Mouse (Mus musculus) forebrain, postnatal 0 days (tissue): ENCODE data around the gene Pgm3. TPM values are rescaled to one million over a fixed set of nuclear protein-coding genes. Genes with fewer than 3 reads are reported as not detected.

ENCODE experiments used
- ATAC-seq: fragments of 200-750 bp; cut with Nextera tagmentation; 2 replicates; pipeline ENCODE4 v1.8.0; 2017; ENCODE audit warnings: mild to moderate bottlenecking, moderate library complexity
- DNase-seq: peaks from one replicate; pipeline ENCODE4 v3.0.0-alpha.2; 2015
- H3K27ac ChIP-seq: fragments of 300-500 bp; sonication (generic); 2 replicates; pipeline ENCODE4 v1.5.1; 2014; ENCODE audit warnings: low read depth, mild to moderate bottlenecking, antibody characterized with exemption, low read length, moderate library complexity, mixed read lengths
- H3K27me3 ChIP-seq: fragments of 300-500 bp; sonication (generic); 2 replicates; pipeline ENCODE4 v1.6.1; 2014; ENCODE audit warnings: mild to moderate bottlenecking, low read length, mixed read lengths; ENCODE audit not compliant: insufficient read depth
- H3K36me3 ChIP-seq: fragments of 300-500 bp; sonication (generic); 2 replicates; pipeline ENCODE4 v1.6.1; 2014; ENCODE audit warnings: mild to moderate bottlenecking, moderate library complexity; ENCODE audit not compliant: insufficient read depth
- H3K4me1 ChIP-seq: fragments of 300-500 bp; sonication (generic); 2 replicates; pipeline ENCODE4 v1.6.1; 2014; ENCODE audit warnings: antibody characterized with exemption; ENCODE audit not compliant: insufficient read depth
- H3K4me2 ChIP-seq: fragments of 300-500 bp; sonication (generic); 2 replicates; pipeline ENCODE4 v1.6.1; 2014; ENCODE audit warnings: low read depth, mild to moderate bottlenecking, moderate library complexity
- H3K4me3 ChIP-seq: fragments of 300-500 bp; sonication (generic); 2 replicates; pipeline ENCODE4 v1.5.1; 2014; ENCODE audit warnings: low read depth, low read length, mixed read lengths
- H3K9ac ChIP-seq: fragments of 300-500 bp; sonication (generic); 2 replicates; pipeline ENCODE4 v1.6.1; 2014; ENCODE audit warnings: mild to moderate bottlenecking
- H3K9me3 ChIP-seq: fragments of 300-500 bp; sonication (generic); 2 replicates; pipeline ENCODE4 v1.6.1; 2016; ENCODE audit warnings: low read length
- CTCF ChIP-seq: sonication (generic); IDR thresholded peaks from 2 replicates; pipeline ENCODE4 v1.5.1; 2016; ENCODE audit warnings: antibody characterized with exemption, control low read depth, low read depth
- WGBS: fragments of 180-500 bp; shearing (Covaris S2); extraction: QIAGEN DNeasy Blood & Tissue Kit; methylation state at CpG from one replicate; pipeline ENCODE4 v1.1.7; 2014; 5-methylcytosine and 5-hydroxymethylcytosine counted together
- polyA plus RNA-seq: library from polyadenylated mRNA; unstranded; fragments of >200 nt; fragmentation: Nextera tagmentation; extraction: Ambion mirVana; gene quantifications from 2 replicates; pipeline ENCODE4 v1.2.1, GENCODE M21; 2015
- total RNA-seq: library from RNA; depleted of rRNA; stranded (reverse); fragments of >200 nt; gene quantifications from 2 replicates; pipeline ENCODE4 v1.2.3, GENCODE M21; 2014

The Pgm3 gene
- total and polyA plus RNA-seq, 2 experiments from 2014 or later, result 21.7 to 32.8 TPM

DNA sequence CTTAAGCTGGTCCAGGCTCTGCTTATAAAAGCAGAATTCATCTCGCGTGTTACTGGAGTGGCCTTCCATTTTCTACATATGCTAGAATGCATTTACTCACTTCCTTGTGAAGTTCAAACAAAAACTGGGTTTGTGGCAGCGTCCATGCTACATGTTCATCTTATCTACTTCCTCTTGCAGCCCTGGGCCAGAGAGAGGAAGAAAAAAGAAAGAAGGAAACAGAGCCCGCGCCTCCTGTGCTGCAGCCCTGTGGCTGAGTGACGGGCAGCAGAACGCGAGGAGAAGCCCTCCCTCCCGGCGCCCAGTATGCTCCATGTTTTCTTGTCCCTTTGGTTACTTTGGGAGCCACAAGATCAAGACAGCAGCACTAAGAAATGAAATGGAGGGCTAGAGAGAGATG is 8.0 kb upstream of the Pgm3 start:
- H3K9me3 ChIP-seq, result no peaks in the 10 kb centered on the region
- TF ChIP-seq CTCF, result no peak
- no peak overlapping the region for H3K4me2 ChIP-seq
- no peaks in the 10 kb centered on the region for H3K27me3 ChIP-seq
- no peak for DNase-seq
- H3K36me3 ChIP-seq, result no peaks in the 10 kb centered on the region; the same call in 1 of the 2 replicates
- no peak for ATAC-seq
- H3K4me3 ChIP-seq, result no peak overlapping the region
- H3K4me1 ChIP-seq, result no peaks in the 10 kb centered on the region
- 95% methylated on average over 10 of the region's 10 CpGs for WGBS
- no peak overlapping the region for H3K9ac ChIP-seq
- no peak overlapping the region for H3K27ac ChIP-seq

DNA sequence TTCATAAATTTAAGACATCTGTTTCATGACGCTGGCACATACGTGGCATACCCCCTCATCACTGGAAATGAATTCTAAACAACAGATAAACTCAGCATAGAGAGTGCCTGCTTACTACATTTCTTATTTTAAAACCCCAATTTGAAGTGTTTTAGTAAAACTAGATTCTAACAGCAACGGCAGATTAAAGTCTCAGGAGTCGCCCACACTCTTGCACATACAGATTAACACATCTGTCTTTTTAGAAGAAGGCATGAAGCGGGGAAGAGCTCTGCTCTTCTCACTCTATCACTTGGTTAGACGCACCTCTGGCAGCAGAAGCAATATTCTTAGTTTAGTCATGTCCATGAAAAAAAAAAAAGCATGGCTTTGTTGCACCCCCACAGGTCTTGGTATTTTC is 3.5 kb upstream of the Pgm3 start:
- Histone ChIP-seq H3K9ac (no peak overlapping the region), H3K4me1 (peaks cover 8% of the 10 kb centered on the region; the same call in 1 of the 2 replicates), H3K36me3 (no peaks in the 10 kb centered on the region; the same call in 1 of the 2 replicates), H3K27ac (no peak overlapping the region), H3K27me3 (no peaks in the 10 kb centered on the region), H3K4me2 (no peak overlapping the region), H3K4me3 (no peak overlapping the region), H3K9me3 (no peaks in the 10 kb centered on the region)
- DNase-seq (no peak), ATAC-seq (no peak)
- TF ChIP-seq CTCF, result no peak
- WGBS, result 86% methylated on average over 6 of the region's 6 CpGs

DNA sequence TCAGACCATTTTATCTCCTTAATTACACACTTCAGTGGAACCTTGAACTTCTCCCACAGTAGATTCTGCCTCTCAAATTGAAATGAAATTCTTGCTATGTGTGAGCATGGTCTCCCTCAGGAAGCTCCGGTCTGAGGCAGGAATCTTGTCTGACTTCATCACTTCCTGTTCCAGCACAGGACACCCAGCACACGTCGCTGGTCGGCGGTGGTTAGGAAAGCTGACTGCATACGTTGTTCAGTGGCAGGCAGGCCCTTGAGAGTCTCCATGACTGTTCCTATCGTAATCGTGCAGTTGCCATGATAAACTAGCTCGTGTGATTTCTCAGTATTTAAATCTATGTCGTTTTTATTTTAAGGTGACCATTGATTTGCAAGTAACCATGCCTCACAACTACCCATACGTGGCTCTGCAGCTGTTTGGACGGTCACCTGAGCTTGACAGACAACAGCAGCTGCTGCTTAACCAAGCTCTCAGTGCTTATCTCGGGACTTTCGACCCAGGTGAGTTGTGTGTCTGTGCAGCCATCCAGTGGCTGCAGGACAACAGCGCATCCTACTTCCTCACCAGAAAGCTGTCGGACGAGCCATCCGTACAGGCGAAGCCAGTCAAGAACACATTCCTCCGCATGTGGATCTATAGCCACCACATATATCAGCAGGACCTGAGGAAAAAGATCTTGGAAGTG is 2.1 kb upstream of the Pgm3 start:
- ATAC-seq (no peak), DNase-seq (no peak)
- 88% methylated on average over 20 of the region's 20 CpGs for WGBS
- Histone ChIP-seq H3K27ac (no peak overlapping the region), H3K4me2 (no peak overlapping the region), H3K27me3 (no peaks in the 10 kb centered on the region), H3K36me3 (peaks cover 7% of the 10 kb centered on the region; the same call in 1 of the 2 replicates), H3K4me3 (no peak overlapping the region), H3K9me3 (no peaks in the 10 kb centered on the region), H3K4me1 (peaks cover 8% of the 10 kb centered on the region; the same call in 1 of the 2 replicates), H3K9ac (no peak overlapping the region)
- TF ChIP-seq CTCF, result no peak

DNA sequence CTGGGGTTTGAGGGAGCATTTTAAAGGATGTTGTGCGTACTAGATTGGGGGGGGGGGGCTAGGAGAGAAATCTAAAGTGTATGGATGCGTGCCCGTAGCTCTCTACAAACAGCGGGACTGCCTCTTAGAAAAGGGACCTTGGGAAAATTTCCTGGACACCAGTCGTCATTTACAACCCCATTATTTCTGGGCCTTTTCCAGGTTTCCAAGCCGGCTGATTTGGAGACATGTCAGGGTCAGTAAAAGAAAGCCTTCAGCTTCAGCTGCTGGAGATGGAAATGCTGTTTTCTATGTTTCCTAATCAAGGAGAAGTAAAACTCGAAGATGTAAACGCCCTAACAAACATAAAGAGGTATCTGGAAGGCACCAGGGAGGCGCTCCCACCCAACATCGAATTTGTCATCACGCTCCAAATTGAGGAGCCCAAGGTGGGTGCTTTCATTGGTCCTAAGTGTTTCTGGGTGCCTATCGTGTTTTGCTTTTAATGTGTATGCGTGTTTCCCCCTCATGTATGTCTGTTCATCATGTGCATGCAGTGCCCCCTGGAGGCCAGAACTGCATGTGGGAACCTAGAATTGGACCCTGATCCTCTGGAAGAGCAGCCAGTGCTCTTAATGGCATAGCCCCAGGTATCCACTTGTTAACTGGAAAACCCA is 1.1 kb upstream of the Pgm3 start:
- Histone ChIP-seq H3K9me3 (no peaks in the 10 kb centered on the region), H3K36me3 (peaks cover 11% of the 10 kb centered on the region; the same call in 1 of the 2 replicates), H3K27me3 (no peaks in the 10 kb centered on the region), H3K9ac (peak overlapping the region; percentile 69), H3K27ac (no peak overlapping the region; the same call in 1 of the 2 replicates), H3K4me2 (peak overlapping the region; percentile 99), H3K4me3 (peak overlapping the region; percentile 67), H3K4me1 (peaks cover 8% of the 10 kb centered on the region; the same call in 1 of the 2 replicates)
- ATAC-seq (peak; percentile 16; the same call in 1 of the 2 replicates), DNase-seq (peak; percentile 81)
- peak; percentile 86 for TF ChIP-seq CTCF
- WGBS, result 3% methylated on average over 13 of the region's 13 CpGs

DNA sequence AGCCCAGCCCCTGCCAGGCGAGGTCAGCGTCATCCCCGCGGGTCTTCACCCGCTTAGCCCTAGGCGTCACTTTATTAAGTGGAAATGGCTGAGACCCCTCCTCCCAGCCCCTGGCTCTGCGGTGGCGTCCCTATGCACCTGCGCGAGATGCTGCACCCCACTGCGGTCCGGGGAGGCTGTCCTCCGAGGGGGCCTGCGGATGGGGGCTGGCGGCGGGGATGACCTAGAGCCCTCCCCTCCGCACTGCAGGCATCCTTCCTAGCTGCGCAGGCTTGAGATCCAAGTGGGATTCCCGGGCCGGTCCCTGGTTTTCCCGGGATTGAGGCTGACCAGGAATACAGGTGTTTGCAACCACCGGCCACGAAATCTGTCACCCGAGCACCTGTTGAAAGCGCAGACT is 554 bp upstream of the Pgm3 start:
- ATAC-seq (peak; percentile 38), DNase-seq (no peak)
- peaks cover 8% of the 10 kb centered on the region; the same call in 1 of the 2 replicates for H3K4me1 ChIP-seq
- peak overlapping the region; percentile 67 for H3K4me3 ChIP-seq
- no peaks in the 10 kb centered on the region for H3K9me3 ChIP-seq
- H3K27me3 ChIP-seq, result no peaks in the 10 kb centered on the region
- no peak for TF ChIP-seq CTCF
- H3K27ac ChIP-seq, result peak overlapping the region; percentile 57; the same call in 1 of the 2 replicates
- peaks cover 11% of the 10 kb centered on the region; the same call in 1 of the 2 replicates for H3K36me3 ChIP-seq
- 1% methylated on average over 25 of the region's 25 CpGs for WGBS
- peak overlapping the region; percentile 99 for H3K4me2 ChIP-seq
- H3K9ac ChIP-seq, result peak overlapping the region; percentile 69

DNA sequence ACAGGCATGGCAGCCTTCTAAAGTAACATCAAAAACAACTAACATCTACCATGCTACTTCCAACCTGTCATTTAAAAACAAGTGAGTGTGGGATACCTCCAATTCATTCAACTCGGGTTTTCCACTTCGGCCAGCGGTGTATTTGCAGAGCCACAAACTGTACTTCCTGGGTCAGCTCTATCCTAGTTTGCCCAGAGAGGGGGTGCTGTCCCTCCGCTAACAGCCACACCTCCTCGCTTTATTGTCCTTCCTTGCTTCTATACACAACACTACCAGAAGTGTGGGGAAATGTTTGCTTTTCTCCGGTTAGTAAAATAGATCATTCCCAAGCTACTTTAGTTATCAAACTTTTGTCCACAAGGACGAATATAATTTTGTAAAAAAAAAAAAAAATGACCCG is 696 bp downstream of the Pgm3 start:
- ATAC-seq (no peak), DNase-seq (no peak)
- Histone ChIP-seq H3K4me3 (peak overlapping the region; percentile 67), H3K27me3 (no peaks in the 10 kb centered on the region), H3K4me2 (peak overlapping the region; percentile 99), H3K36me3 (peaks cover 20% of the 10 kb centered on the region), H3K4me1 (peaks cover 8% of the 10 kb centered on the region; the same call in 1 of the 2 replicates), H3K27ac (no peak overlapping the region), H3K9me3 (no peaks in the 10 kb centered on the region), H3K9ac (peak overlapping the region; percentile 69)
- no peak for TF ChIP-seq CTCF
- 22% methylated on average over 8 of the region's 8 CpGs for WGBS
